Mouse (Mus musculus): Measurements from ENCODE around the gene Mphosph9. TPM values are rescaled to one million over a fixed set of nuclear protein-coding genes. Genes with fewer than 3 reads are reported as not detected.

Mphosph9 gene
- polyA plus RNA-seq, 1 experiment = 3.0 TPM

GRCm38 (mm10) chr5:124300132-124300531 lies 27.6 kb downstream of the Mphosph9 start:
- no peak for TF ChIP-seq GATA1 (IDR thresholded peaks at IDR 0.05; ENCODE audit: low read length)

- no peak for TF ChIP-seq GATA1 (IDR thresholded peaks at IDR 0.05; ENCODE audit: low read length)
These were observed 31.3 kb downstream of the Mphosph9 start for GRCm38 (mm10) chr5:124296475-124296874.

GRCm38 (mm10) chr5:124293967-124294366 lies 33.8 kb downstream of the Mphosph9 start:
- TF ChIP-seq GATA1 (IDR thresholded peaks at IDR 0.05; ENCODE audit: low read length) = no peak

GRCm38 (mm10) chr5:124290216-124290615 lies 37.6 kb downstream of the Mphosph9 start:
- TF ChIP-seq GATA1 (IDR thresholded peaks at IDR 0.05; ENCODE audit: low read length) = no peak

GRCm38 (mm10) chr5:124287616-124288247 lies 40.0 kb downstream of the Mphosph9 start:
- no peak for TF ChIP-seq GATA1 (IDR thresholded peaks at IDR 0.05; ENCODE audit: low read length)

- no peak for TF ChIP-seq GATA1 (IDR thresholded peaks at IDR 0.05; ENCODE audit: low read length)
These were observed 43.4 kb downstream of the Mphosph9 start for GRCm38 (mm10) chr5:124284330-124284729.

GRCm38 (mm10) chr5:124282854-124283253 lies 44.9 kb downstream of the Mphosph9 start:
- TF ChIP-seq GATA1 (IDR thresholded peaks at IDR 0.05; ENCODE audit: low read length) = no peak

- no peak for TF ChIP-seq GATA1 (IDR thresholded peaks at IDR 0.05; ENCODE audit: low read length)
These were observed 57.5 kb downstream of the Mphosph9 start for GRCm38 (mm10) chr5:124270226-124270625.

GRCm38 (mm10) chr5:124269661-124270060 lies 58.1 kb downstream of the Mphosph9 start:
- no peak for TF ChIP-seq GATA1 (IDR thresholded peaks at IDR 0.05; ENCODE audit: low read length)

- TF ChIP-seq GATA1 (IDR thresholded peaks at IDR 0.05; ENCODE audit: low read length) = peak; percentile 13
These were observed 60.1 kb downstream of the Mphosph9 start for GRCm38 (mm10) chr5:124267652-124268051.

GRCm38 (mm10) chr5:124266821-124267220 lies 61.0 kb downstream of the Mphosph9 start:
- peak; percentile 80 for TF ChIP-seq GATA1 (IDR thresholded peaks at IDR 0.05; ENCODE audit: low read length)

GRCm38 (mm10) chr5:124263246-124263645 lies 64.5 kb downstream of the Mphosph9 start:
- no peak for TF ChIP-seq GATA1 (IDR thresholded peaks at IDR 0.05; ENCODE audit: low read length)

GRCm38 (mm10) chr5:124262090-124262489 lies 65.7 kb downstream of the Mphosph9 start:
- no peak for TF ChIP-seq GATA1 (IDR thresholded peaks at IDR 0.05; ENCODE audit: low read length)

GRCm38 (mm10) chr5:124259133-124259532 lies 68.6 kb downstream of the Mphosph9 start:
- no peak for TF ChIP-seq GATA1 (IDR thresholded peaks at IDR 0.05; ENCODE audit: low read length)

- TF ChIP-seq GATA1 (IDR thresholded peaks at IDR 0.05; ENCODE audit: low read length) = no peak
These were observed 69.7 kb downstream of the Mphosph9 start for GRCm38 (mm10) chr5:124258026-124258425.

- TF ChIP-seq GATA1 (IDR thresholded peaks at IDR 0.05; ENCODE audit: low read length) = no peak
These were observed 72.6 kb downstream of the Mphosph9 start for GRCm38 (mm10) chr5:124255141-124255540.

- no peak for TF ChIP-seq GATA1 (IDR thresholded peaks at IDR 0.05; ENCODE audit: low read length)
These were observed 74.2 kb downstream of the Mphosph9 start for GRCm38 (mm10) chr5:124253555-124253954.

Data from G1E-ER4 (cell line).